Mouse (Mus musculus) urinary bladder, postnatal 4 days (tissue): ENCODE results near the gene Trim3.

Experiments used
- DNase-seq, 2 experiments: peaks; one replicate each; pipeline ENCODE4 v3.0.0; 2021 to 2022; ENCODE audit warnings: low spot score in 2 of 2

Gene Trim3

DNA sequence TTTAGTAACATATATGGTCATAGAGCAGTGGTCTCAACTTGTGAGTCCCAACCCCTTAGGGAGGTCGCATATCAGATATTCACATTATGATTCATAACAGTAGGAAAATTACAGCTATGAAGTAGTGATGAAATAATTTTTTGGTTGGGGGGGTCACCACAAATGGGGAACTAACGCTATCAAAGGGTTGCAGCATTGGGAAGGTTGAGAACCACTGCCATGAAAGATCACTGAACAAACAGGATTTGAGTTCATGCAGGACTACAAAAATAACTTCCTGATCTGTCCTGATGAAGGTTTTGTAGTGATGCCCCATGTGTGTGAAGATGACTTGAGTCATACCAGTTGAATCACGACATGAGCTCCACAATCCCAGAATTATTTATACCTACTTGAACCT is 24.9 kb downstream of the Trim3 start:
- no peak for DNase-seq

GRCm38 (mm10) chr7:105602860-105603623 is 30.3 kb downstream of the Trim3 start:
- DNase-seq = peak in 1 of 2 experiments; percentile 75

DNA sequence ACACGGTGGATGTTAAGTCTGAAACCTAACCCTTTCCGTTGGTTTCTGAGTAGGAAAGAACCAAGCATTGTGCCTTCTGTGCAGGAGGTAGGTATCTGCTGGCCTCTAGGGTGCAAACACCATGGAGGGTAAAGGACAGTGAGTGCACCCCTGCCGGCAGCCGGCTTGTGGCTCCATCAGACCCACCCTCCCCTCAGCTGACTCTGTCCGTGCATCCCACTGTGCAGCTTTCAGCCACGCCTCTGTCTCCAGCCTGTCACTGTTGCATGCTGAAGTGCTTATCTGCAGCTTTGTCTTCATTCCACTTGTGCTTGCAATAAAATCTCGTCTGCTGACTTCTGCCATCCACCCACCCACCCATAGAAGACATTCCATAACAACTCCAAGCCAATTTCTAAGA is 43.3 kb downstream of the Trim3 start:
- DNase-seq = no peak

DNA sequence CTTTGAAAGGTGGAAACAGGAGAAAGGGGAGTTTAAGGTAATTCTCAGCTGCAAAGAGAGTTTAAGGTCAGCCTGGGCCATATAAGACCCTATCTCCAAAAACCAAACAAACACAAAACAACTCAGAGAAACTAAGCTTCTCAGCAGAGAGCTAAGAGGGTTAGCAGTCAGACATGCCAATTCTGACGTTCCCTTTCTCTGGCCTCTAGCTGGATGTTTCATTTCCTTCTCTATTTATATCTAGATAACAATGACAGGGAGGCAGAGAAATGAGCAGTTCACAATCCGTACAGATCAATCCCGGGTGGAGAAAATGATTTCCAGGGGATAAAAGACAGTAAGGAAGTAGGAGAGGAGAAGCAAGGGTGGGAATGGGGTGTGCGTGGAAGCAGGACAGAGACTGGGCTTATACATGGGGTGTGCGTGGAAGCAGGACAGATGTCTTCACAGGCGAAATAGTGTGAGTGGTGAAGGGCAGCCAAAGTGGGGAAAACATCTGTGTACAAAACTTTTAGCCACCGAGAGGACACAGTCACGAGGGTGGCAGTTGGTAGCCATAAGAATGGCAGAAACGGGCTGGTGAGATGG is 45.0 kb downstream of the Trim3 start:
- DNase-seq = no peak

- no peak for DNase-seq
Measured at GRCm38 (mm10) chr7:105581959-105582358, 51.4 kb downstream of the Trim3 start.

DNA sequence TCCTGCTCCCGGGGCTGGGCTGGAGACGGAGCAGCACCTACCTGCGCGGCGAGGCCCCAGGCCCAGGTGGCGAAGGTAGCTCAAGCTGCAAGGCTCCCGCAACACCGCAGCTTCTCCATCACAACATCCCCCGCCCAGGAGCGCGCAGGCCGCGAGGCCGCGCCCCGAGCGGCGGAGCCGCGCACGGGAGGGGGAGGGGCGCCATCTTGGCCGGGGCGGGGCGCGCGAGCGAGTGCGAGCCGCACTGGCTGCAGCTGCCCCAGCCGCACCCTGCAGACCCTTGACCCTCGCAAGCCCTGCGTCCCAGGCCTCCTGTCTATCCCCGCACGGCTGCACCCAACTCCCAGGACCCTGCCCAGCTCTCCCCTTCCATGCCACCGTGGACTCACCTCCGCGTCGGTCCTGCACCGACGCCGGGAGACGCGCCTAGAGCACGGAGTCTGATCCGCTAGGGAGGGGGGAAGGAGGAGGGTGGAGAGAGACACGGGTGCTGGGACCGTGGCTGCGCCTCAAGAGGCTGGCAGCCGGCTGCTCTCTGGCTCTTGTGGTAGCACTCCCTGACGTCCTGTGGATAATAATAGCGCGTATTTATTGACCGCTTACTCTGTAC is 52.2 kb downstream of the Trim3 start, which contains the start of gene Apbb1:
Gene Apbb1, minus strand, starts transcription at position 560 of the 610 bp plus-strand sequence.
- DNase-seq = peak; percentile 69 to 72

DNA sequence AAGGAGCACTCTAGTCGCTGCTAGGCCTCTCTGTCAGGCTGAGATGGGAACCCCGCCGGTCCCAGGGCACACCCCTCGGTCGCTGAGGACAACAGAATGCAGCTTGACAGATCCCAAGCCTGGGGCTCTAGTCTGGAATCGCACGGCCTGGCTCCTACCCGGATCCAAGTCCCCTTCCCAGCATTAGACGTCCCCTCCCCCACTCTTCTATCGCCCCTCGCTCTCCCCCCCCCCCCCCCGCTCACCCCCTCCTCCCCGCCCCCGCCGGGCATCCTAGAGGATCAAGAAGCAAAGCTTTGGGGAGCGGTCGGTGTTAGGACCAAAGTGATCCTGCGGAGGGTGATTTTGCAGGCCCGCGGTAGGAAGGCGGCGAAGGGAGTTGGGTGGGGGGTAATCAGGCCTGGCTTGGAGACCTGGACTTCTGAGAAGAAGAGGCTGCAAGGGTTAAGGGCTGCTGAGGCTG is 52.7 kb downstream of the Trim3 start:
- DNase-seq = no peak

GRCm38 (mm10) chr7:105578481-105578880 is 54.9 kb downstream of the Trim3 start:
- no peak for DNase-seq

DNA sequence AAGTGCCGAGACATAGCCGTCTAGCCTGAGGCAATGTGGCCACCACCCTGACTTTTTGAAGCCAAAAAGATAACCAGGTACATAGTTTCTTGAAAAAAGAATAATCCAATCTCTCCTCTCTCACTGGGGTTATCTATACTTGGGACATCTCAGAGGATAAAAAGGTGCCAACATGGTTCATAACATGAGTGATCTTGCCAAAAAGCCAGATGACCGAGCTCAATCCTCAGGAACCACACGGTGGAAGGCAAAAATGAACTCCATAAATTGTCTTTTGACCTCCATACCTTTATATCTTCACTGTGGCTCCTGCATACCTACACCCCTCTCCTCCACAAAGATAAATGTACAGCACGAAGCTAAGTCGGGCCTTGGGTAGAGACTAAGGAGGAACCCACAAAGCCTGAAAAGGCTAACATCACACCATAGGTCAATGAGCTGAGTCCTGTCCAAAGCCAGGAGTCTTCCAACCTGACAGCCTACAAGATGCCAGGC is 55.9 kb downstream of the Trim3 start:
- DNase-seq = no peak

- no peak for DNase-seq
Measured at GRCm38 (mm10) chr7:105576166-105576748, 57.1 kb downstream of the Trim3 start.

- DNase-seq = no peak
Measured at GRCm38 (mm10) chr7:105574537-105574936, 58.8 kb downstream of the Trim3 start.

DNA sequence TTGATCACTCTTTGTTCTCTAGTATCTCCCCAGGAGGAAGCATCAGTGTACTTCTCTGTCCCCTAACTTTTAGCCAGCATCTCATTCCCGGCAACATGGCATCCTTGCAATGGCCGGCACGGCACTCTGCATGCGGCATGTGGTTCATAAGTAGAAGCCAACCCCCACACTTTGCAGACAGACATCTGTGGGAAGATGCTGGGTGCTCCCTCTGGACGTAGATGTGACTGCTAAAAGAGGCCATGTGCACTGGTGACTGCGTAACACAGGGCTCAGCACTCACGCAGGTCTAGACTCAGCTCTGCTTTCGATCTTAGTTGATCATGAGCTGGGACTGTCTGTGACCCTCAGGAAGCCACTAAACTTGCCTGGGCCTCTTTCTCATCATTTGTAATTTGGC is 60.4 kb downstream of the Trim3 start:
- no peak for DNase-seq

DNA sequence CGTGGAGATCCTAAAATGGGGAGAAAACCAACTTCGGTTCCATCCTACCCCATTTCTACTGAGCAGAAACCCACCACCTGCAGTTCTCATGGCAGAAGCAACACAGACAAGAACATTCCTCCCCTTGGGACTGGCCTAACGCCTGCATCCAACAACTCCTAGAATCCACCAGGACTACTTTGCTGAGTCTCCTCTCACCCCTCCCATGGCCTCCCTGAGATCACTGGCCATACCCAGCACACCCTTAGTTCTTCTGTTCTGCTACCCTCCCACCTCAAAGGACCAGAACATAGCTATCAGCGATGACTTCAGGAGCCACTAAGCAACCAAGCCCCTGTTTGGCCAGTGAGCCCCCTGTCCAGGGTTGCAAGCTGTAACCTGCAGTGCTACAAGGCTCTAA is 62.6 kb downstream of the Trim3 start:
- DNase-seq = no peak

- DNase-seq = no peak
Measured at GRCm38 (mm10) chr7:105569512-105570496, 63.6 kb downstream of the Trim3 start.

DNA sequence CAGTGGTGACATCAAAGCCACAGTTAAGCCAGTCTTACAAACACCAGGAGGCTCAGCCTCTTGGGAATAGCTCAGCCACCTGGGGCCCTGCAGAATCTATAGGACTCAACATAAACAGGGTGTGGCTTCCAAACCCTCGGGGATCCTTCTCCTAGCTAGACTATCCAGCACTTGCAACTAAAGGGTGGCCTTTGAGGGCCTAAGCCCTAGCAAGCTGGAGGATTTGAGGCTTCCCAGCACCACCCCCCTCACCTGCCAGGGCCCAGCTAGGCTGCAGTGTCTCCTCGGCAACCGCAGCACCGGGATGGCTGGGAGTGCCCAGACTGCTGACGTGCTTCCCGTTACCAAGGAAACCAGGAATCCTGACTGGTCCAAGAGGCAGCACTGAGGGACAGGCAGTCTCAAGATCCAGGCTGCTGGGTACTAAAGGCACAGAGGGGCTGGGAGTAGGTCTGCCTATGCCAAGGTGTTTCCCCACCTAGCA is 64.3 kb downstream of the Trim3 start:
- DNase-seq = no peak

DNA sequence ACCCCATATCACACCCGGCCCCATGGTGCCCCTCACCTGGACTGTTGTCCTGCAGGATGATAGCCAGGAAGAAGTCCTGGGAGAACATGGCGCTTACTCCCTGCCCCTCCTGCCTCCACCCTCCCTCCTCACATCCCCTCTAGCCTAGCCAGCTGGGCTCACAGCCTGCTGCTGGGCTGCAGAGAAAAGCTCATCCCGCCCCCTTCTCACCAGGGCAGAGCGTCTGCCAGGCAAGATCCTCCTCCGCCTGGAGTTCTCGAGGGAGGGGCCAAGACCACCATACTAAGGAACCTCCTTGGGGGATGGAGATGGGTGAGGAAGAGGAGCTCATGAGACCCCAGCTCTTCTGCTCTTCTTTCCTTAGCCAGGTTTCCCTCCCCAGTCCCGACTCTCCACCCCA is 64.8 kb downstream of the Trim3 start:
- no peak for DNase-seq

GRCm38 (mm10) chr7:105565071-105565836 is 68.1 kb downstream of the Trim3 start:
- no peak for DNase-seq

GRCm38 (mm10) chr7:105563367-105563766 is 70.0 kb downstream of the Trim3 start:
- no peak for DNase-seq

DNA sequence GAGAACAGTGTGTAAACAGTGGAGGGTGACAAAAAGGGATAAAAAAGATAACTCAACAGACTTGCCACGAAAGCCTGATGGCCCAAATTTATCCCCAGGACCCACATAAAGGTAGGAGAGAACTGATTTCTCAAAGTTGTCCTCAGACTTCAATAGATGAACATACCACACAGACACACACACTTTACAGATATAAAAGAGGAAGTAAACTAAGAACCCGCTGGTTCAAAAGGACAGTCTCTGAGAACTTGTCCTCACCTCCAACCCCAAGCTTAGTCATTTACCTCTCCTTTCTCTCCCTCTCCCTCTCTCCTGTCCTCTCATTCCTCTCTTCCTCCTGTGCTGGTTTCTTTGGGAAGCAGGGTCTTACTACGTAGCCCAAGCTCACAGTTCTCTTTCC is 71.1 kb downstream of the Trim3 start:
- no peak for DNase-seq

GRCm38 (mm10) chr7:105559016-105559415 is 74.4 kb downstream of the Trim3 start:
- peak in 1 of 2 experiments; percentile 51 for DNase-seq
